Mouse (Mus musculus) kidney, adult 9 months (tissue): ENCODE results near the gene Olfr248.
"Not testable (repeated sequence)": the region's sequence is repeated elsewhere in the genome, so short reads cannot be mapped to it uniquely, and the experiment has no call there.

Experiments
- DNase-seq: peaks from one replicate; pipeline ENCODE4 v3.0.0; 2022

The Olfr248 gene

GRCm38 (mm10) chr1:174390746-174391145, at the start of gene Olfr248:
Gene Olfr248, plus strand, starts transcription at chr1:174391046.
- no peak for DNase-seq

- DNase-seq: not testable (repeated sequence)
Observed at GRCm38 (mm10) chr1:174353636-174354035, 37.2 kb upstream of the Olfr248 start.

- DNase-seq: no peak
Observed at GRCm38 (mm10) chr1:174354640-174355039, 36.2 kb upstream of the Olfr248 start.

- no peak for DNase-seq
Observed at GRCm38 (mm10) chr1:174364882-174365451, 25.9 kb upstream of the Olfr248 start, which contains the start of gene Olfr417. Gene Olfr417, plus strand, starts transcription at chr1:174365122.

- no peak for DNase-seq
Observed at GRCm38 (mm10) chr1:174373799-174374198, 17.0 kb upstream of the Olfr248 start.

- DNase-seq: no peak
Observed at GRCm38 (mm10) chr1:174422959-174423358, 32.1 kb downstream of the Olfr248 start.

GRCm38 (mm10) chr1:174423764-174424163, 32.9 kb downstream of the Olfr248 start, which contains the start of gene Olfr414:
Gene Olfr414, plus strand, starts transcription at chr1:174424064.
- no peak for DNase-seq

GRCm38 (mm10) chr1:174426180-174426986, 35.5 kb downstream of the Olfr248 start:
- DNase-seq: no peak

- DNase-seq: no peak
Observed at GRCm38 (mm10) chr1:174427402-174427801, 36.6 kb downstream of the Olfr248 start.

GRCm38 (mm10) chr1:174428407-174428806, 37.6 kb downstream of the Olfr248 start:
- no peak for DNase-seq

GRCm38 (mm10) chr1:174434121-174434520, 43.3 kb downstream of the Olfr248 start:
- DNase-seq: no peak
